Mouse (Mus musculus) embryonic facial prominence, embryonic 12.5 days (tissue): ENCODE data around the gene Mbl1. TPM values are rescaled to one million over a fixed set of nuclear protein-coding genes. Genes with fewer than 3 reads are reported as not detected.

Experiments
- ATAC-seq: fragments of 200-750 bp; cut with Nextera tagmentation; 2 replicates; pipeline ENCODE4 v1.8.0; 2017; ENCODE audit not compliant: insufficient number of reproducible peaks, insufficient read depth, low FRiP score, low TSS enrichment
- H3K27ac ChIP-seq: fragments of 300-500 bp; sonication (generic); 2 replicates; pipeline ENCODE4 v1.5.1; 2016; ENCODE audit warnings: mild to moderate bottlenecking
- H3K27me3 ChIP-seq: fragments of 300-500 bp; sonication (generic); 2 replicates; pipeline ENCODE4 v1.6.1; 2016; ENCODE audit warnings: mild to moderate bottlenecking, moderate library complexity
- H3K36me3 ChIP-seq: fragments of 300-500 bp; sonication (generic); 2 replicates; pipeline ENCODE4 v1.6.1; 2016; ENCODE audit warnings: mild to moderate bottlenecking
- H3K4me1 ChIP-seq: fragments of 300-500 bp; sonication (generic); 2 replicates; pipeline ENCODE4 v1.6.1; 2016
- H3K4me2 ChIP-seq: fragments of 300-500 bp; sonication (generic); replicated peaks from 2 replicates; pipeline ENCODE4 v1.6.1; 2016; ENCODE audit warnings: mild to moderate bottlenecking, moderate library complexity
- H3K4me3 ChIP-seq: fragments of 300-500 bp; sonication (generic); 2 replicates; pipeline ENCODE4 v1.5.1; 2016; ENCODE audit warnings: mild to moderate bottlenecking
- H3K9ac ChIP-seq: fragments of 300-500 bp; sonication (generic); 2 replicates; pipeline ENCODE4 v1.6.1; 2016; ENCODE audit warnings: mild to moderate bottlenecking, moderate library complexity
- H3K9me3 ChIP-seq: fragments of 300-500 bp; sonication (generic); 2 replicates; pipeline ENCODE4 v1.6.1; 2016; ENCODE audit warnings: mild to moderate bottlenecking, moderate library complexity
- WGBS: fragments of 180-500 bp; shearing (Covaris S2); methylation state at CpG from one replicate; pipeline ENCODE4 v1.1.7; 2016; 5-methylcytosine and 5-hydroxymethylcytosine counted together
- polyA plus RNA-seq: library from polyadenylated mRNA; unstranded; fragments of >200 nt; fragmentation: Nextera tagmentation; extraction: Ambion mirVana; gene quantifications from 2 replicates; pipeline ENCODE4 v1.2.1, GENCODE M21; 2016

The Mbl1 gene
- polyA plus RNA-seq, 1 experiment from 2014 or later, result not detected

- WGBS, result 85% methylated on average over 3 of the region's 3 CpGs
- H3K4me1 ChIP-seq, result no peaks in the 10 kb centered on the region
- no peak overlapping the region for H3K4me2 ChIP-seq
Observed at GRCm38 (mm10) chr14:41146922-41147321, 4.3 kb upstream of the Mbl1 start.

GRCm38 (mm10) chr14:41147356-41147755, 3.9 kb upstream of the Mbl1 start:
- Histone ChIP-seq H3K27me3 (no peaks in the 10 kb centered on the region), H3K4me1 (no peaks in the 10 kb centered on the region), H3K36me3 (no peaks in the 10 kb centered on the region), H3K4me2 (no peak overlapping the region), H3K9me3 (no peaks in the 10 kb centered on the region), H3K27ac (no peak overlapping the region), H3K4me3 (no peak overlapping the region), H3K9ac (no peak overlapping the region)
- ATAC-seq, result no peak
- WGBS, result 93% methylated on average over 2 of the region's 2 CpGs

More at GRCm38 (mm10) chr14:41146922-41147321, 4.3 kb upstream of the Mbl1 start:
- ATAC-seq, result no peak
- H3K27ac ChIP-seq, result no peak overlapping the region
- no peak overlapping the region for H3K4me3 ChIP-seq
- no peak overlapping the region for H3K9ac ChIP-seq
- no peaks in the 10 kb centered on the region for H3K27me3 ChIP-seq
- no peaks in the 10 kb centered on the region for H3K36me3 ChIP-seq
- H3K9me3 ChIP-seq, result no peaks in the 10 kb centered on the region

GRCm38 (mm10) chr14:41160076-41160475, 8.8 kb downstream of the Mbl1 start:
- H3K9ac ChIP-seq, result no peak overlapping the region
- 86% methylated on average over 4 of the region's 4 CpGs for WGBS

DNA sequence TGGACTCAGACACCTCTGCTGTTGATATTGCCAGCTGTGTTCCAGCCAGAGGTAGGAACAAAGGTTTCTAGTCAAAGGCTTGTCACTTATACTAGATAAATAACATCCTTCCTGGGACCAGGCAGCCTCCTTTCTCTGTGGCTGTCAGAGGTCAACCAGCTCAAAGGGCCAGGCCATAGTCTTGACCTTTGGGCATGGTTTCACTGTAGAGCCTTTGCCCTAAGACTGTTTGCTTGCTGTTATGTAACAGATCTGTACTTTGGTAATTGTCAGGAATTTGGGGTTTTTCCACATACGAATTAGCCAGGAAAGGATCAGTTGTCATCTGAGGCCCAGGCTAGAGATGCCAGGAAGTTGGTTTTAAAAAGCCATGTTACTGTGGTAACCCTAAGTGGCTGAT, 9.5 kb downstream of the Mbl1 start:
- no peak overlapping the region for H3K9ac ChIP-seq
- no peaks in the 10 kb centered on the region for H3K4me1 ChIP-seq
- 13% methylated on average over 1 of the region's 1 CpGs for WGBS
- H3K4me2 ChIP-seq, result no peak overlapping the region
- no peak overlapping the region for H3K4me3 ChIP-seq
- H3K36me3 ChIP-seq, result no peaks in the 10 kb centered on the region
- ATAC-seq, result no peak
- H3K9me3 ChIP-seq, result no peaks in the 10 kb centered on the region
- H3K27me3 ChIP-seq, result no peaks in the 10 kb centered on the region
- H3K27ac ChIP-seq, result no peak overlapping the region

More at GRCm38 (mm10) chr14:41160076-41160475, 8.8 kb downstream of the Mbl1 start:
- Histone ChIP-seq H3K4me2 (no peak overlapping the region), H3K27ac (no peak overlapping the region), H3K4me1 (no peaks in the 10 kb centered on the region), H3K27me3 (no peaks in the 10 kb centered on the region), H3K4me3 (no peak overlapping the region), H3K9me3 (no peaks in the 10 kb centered on the region), H3K36me3 (no peaks in the 10 kb centered on the region)
- no peak for ATAC-seq

DNA sequence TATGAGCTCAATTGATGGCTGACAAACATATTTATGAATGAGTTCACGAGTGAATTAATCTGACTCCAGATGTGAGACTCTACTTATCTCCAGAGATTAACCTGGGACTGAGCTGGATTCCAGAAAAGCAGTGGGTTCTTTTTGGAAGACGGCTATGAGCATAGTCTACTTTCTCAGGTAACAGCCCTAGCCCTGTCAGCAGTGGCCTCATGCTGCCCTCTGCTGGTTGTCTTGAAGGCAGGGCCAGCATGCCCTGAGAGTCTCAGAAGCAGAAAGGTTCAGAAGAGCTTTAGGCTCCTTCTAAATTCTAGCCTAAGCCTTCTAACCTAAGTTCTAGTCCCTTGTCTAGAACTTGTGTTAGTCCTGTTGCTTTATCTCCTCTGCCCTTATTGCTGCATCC, 11.4 kb downstream of the Mbl1 start:
- Histone ChIP-seq H3K4me2 (no peak overlapping the region), H3K4me3 (no peak overlapping the region), H3K9ac (no peak overlapping the region), H3K9me3 (no peaks in the 10 kb centered on the region), H3K27me3 (no peaks in the 10 kb centered on the region), H3K36me3 (no peaks in the 10 kb centered on the region), H3K4me1 (no peaks in the 10 kb centered on the region), H3K27ac (no peak overlapping the region)
- WGBS, result 22% methylated on average over 2 of the region's 2 CpGs
- ATAC-seq, result no peak

DNA sequence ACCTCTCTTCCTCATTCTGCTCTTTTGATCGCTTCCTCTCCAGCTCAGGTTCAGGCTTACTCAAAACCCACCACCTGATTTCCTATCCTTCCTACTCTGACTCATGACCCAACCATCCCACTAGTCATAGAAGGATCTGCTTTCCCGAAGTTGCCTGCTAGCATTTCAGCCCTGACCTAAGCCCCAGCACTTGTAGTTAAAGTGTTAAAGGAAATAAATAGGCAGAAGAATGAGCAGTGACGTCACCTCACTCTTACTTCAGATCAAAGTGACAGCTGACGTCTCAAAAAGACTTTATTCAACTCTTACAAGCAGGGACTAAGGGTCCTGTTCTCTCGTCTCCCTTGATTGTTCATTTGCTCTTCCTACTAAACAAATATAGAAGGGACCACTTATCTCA, 16.0 kb downstream of the Mbl1 start:
- Histone ChIP-seq H3K9ac (no peak overlapping the region), H3K27me3 (no peaks in the 10 kb centered on the region), H3K9me3 (no peaks in the 10 kb centered on the region), H3K27ac (no peak overlapping the region), H3K4me3 (no peak overlapping the region), H3K4me2 (no peak overlapping the region), H3K4me1 (no peaks in the 10 kb centered on the region), H3K36me3 (no peaks in the 10 kb centered on the region)
- ATAC-seq, result no peak
- WGBS, result 57% methylated on average over 5 of the region's 5 CpGs

DNA sequence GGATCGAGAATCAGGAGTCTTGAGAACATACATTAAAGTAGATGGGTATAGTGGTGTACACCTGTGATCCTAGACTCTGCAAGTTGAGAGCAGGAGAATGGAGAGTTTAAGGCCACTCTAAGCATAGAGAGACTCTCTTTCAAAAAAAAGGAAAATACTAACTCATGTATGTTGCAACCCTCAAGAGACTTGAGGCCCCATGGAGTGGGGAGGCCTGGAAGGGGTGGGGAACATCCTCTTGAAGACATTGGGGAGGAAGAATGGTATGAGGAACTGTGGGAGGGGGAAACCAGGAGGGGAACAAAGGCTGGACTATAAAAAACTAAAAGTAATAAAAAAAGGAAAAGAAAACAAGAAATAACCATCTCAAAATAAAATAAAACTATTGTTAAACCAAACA, 17.3 kb downstream of the Mbl1 start:
- H3K27ac ChIP-seq, result no peak overlapping the region
- H3K4me1 ChIP-seq, result no peaks in the 10 kb centered on the region
- H3K4me3 ChIP-seq, result no peak overlapping the region
- no peak overlapping the region for H3K4me2 ChIP-seq
- H3K36me3 ChIP-seq, result no peaks in the 10 kb centered on the region
- no peaks in the 10 kb centered on the region for H3K27me3 ChIP-seq
- H3K9ac ChIP-seq, result no peak overlapping the region
- ATAC-seq, result no peak
- H3K9me3 ChIP-seq, result no peaks in the 10 kb centered on the region
- whole genome bisulfite sequencing, result 87% methylated on average over 1 of the region's 1 CpGs

DNA sequence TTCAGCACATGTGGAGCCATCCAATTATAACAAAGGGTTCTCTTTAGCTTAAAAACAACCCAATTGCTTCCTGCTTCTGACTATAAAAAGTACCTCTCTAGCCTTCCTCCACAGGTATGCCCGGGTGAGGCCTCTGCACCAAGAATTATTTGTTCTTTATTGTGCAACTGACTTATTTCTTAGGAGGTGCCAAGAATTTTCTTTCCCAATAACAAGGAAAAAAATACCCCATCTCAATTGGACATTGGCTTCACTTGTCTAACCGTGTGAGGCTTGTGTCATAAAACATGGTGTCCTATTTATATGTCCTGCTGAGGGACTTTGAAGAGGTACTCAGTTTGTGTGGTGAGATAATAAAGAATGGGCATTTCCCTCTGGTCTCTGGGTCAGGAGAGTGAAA, 19.3 kb downstream of the Mbl1 start:
- no peak for ATAC-seq
- whole genome bisulfite sequencing, result 86% methylated on average over 2 of the region's 2 CpGs

DNA sequence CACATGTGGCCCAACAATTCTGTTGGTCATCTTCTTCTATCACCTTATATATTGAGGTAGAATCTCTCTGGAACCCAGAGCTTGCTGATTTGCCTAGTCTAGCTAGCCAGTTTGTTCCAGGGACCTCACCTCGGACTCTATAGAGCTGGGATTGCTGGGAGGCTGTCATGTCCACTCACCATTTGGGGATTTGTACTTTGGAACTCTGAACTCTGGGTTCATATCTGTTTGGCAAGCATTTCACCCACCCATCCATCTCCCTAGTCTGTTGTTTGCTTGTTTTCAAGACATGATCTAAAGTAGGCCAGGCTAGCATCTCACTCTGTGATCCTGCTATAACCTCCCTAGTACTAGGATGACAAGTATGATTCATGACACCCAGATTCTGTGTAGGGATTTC, 23.5 kb downstream of the Mbl1 start:
- no peaks in the 10 kb centered on the region for H3K4me1 ChIP-seq
- H3K4me3 ChIP-seq, result no peak overlapping the region
- no peaks in the 10 kb centered on the region for H3K9me3 ChIP-seq
- H3K27ac ChIP-seq, result no peak overlapping the region
- no peak overlapping the region for H3K4me2 ChIP-seq
- no peaks in the 10 kb centered on the region for H3K27me3 ChIP-seq
- ATAC-seq, result no peak
- H3K9ac ChIP-seq, result no peak overlapping the region
- H3K36me3 ChIP-seq, result no peaks in the 10 kb centered on the region
- 68% methylated on average over 1 of the region's 1 CpGs for WGBS

More for the DNA sequence above, 19.3 kb downstream of the Mbl1 start:
- H3K4me1 ChIP-seq, result no peaks in the 10 kb centered on the region
- no peaks in the 10 kb centered on the region for H3K9me3 ChIP-seq
- no peak overlapping the region for H3K27ac ChIP-seq
- no peak overlapping the region for H3K9ac ChIP-seq
- H3K27me3 ChIP-seq, result no peaks in the 10 kb centered on the region
- H3K4me3 ChIP-seq, result no peak overlapping the region
- H3K4me2 ChIP-seq, result no peak overlapping the region
- H3K36me3 ChIP-seq, result no peaks in the 10 kb centered on the region

GRCm38 (mm10) chr14:41185059-41185821, 34.0 kb downstream of the Mbl1 start, which contains the start of gene Sftpd:
Gene Sftpd (minus strand): TSS chr14:41185149.
- no peaks in the 10 kb centered on the region for H3K27me3 ChIP-seq
- no peak within 1 kb of the TSS for H3K9ac ChIP-seq
- no peaks in the 10 kb centered on the region for H3K36me3 ChIP-seq
- H3K4me3 ChIP-seq, result no peak within 1 kb of the TSS
- H3K9me3 ChIP-seq, result no peaks in the 10 kb centered on the region
- ATAC-seq, result no peak
- H3K4me1 ChIP-seq, result no peaks in the 10 kb centered on the region
- 77% methylated on average over 4 of the region's 4 CpGs for WGBS
- no peak within 1 kb of the TSS for H3K4me2 ChIP-seq
- H3K27ac ChIP-seq, result no peak within 1 kb of the TSS

GRCm38 (mm10) chr14:41189496-41189895, 38.2 kb downstream of the Mbl1 start:
- H3K27me3 ChIP-seq, result no peaks in the 10 kb centered on the region
- no peak overlapping the region for H3K4me3 ChIP-seq
- H3K36me3 ChIP-seq, result no peaks in the 10 kb centered on the region
- H3K4me2 ChIP-seq, result no peak overlapping the region
- ATAC-seq, result no peak
- no peak overlapping the region for H3K27ac ChIP-seq
- WGBS, result 65% methylated on average over 2 of the region's 2 CpGs
- H3K9ac ChIP-seq, result no peak overlapping the region
- no peaks in the 10 kb centered on the region for H3K4me1 ChIP-seq
- no peaks in the 10 kb centered on the region for H3K9me3 ChIP-seq

DNA sequence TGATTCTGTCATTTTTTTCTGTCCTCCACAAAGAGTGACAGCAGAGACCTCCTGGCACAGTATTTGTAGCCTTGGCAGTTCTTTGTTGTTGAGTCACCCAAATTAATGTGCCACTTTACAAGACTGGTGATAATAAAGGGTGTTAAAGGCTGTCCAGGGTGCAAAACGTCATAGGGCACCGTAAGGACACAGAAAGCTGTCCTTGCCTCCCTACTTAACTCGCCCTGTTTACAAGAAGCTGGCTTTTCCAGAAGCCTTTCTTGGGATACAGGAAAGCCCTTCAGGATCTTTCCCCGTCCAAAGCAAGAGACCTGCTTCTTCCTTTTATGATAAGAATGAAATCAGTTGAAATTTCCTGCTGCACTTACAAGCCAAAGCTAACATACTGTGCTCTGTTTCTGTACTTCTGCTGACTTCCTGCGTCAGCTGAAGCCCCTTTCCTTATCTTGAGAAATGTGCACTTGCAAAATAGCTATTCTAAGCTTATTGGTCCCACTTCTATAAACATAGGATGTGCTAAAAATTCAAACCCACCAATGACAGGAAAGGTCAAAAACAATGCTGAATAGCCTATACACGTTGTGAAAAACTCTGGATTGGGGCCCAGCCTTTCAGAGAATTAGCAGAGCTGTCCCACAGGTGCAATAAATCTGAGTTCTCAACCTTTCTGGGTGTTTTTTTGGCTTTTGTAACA, 46.9 kb downstream of the Mbl1 start:
- Histone ChIP-seq H3K4me3 (no peak overlapping the region), H3K4me1 (no peaks in the 10 kb centered on the region), H3K27me3 (no peaks in the 10 kb centered on the region), H3K36me3 (no peaks in the 10 kb centered on the region), H3K4me2 (no peak overlapping the region), H3K9me3 (no peaks in the 10 kb centered on the region), H3K9ac (no peak overlapping the region), H3K27ac (no peak overlapping the region)
- no peak for ATAC-seq
- WGBS, result 64% methylated on average over 6 of the region's 6 CpGs
